Mouse (Mus musculus) lung, postnatal 0 days (tissue): Measurements from ENCODE around the gene Cacna2d1. TPM values are rescaled to one million over a fixed set of nuclear protein-coding genes. Genes with fewer than 3 reads are reported as not detected.

ENCODE experiments used
- ATAC-seq: fragments of 200-750 bp; cut with Nextera tagmentation; 2 replicates; pipeline ENCODE4 v1.8.0; 2017; ENCODE audit warnings: moderate library complexity
- DNase-seq: peaks from one replicate; pipeline ENCODE4 v3.0.0-alpha.2; 2016; ENCODE audit warnings: low spot score
- H3K27ac ChIP-seq: fragments of 300-500 bp; sonication (generic); 2 replicates; pipeline ENCODE4 v1.5.1; 2014; ENCODE audit warnings: antibody characterized with exemption, mild to moderate bottlenecking, low read length, mixed read lengths
- H3K27me3 ChIP-seq: fragments of 300-500 bp; sonication (generic); replicated peaks from 2 replicates; pipeline ENCODE4 v1.6.1; 2014; ENCODE audit warnings: low read length, mixed read lengths; ENCODE audit not compliant: insufficient read depth
- H3K36me3 ChIP-seq: fragments of 300-500 bp; sonication (generic); 2 replicates; pipeline ENCODE4 v1.6.1; 2014; ENCODE audit warnings: low read length, mixed read lengths; ENCODE audit not compliant: insufficient read depth
- H3K4me1 ChIP-seq: fragments of 300-500 bp; sonication (generic); 2 replicates; pipeline ENCODE4 v1.6.1; 2014; ENCODE audit warnings: antibody characterized with exemption, low read depth, low read length, mixed read lengths; ENCODE audit not compliant: insufficient read depth
- H3K4me2 ChIP-seq: fragments of 300-500 bp; sonication (generic); replicated peaks from 2 replicates; pipeline ENCODE4 v1.6.1; 2014; ENCODE audit warnings: low read depth, mild to moderate bottlenecking, low read length, moderate library complexity, mixed read lengths
- H3K4me3 ChIP-seq: fragments of 300-500 bp; sonication (generic); 2 replicates; pipeline ENCODE4 v1.5.1; 2014; ENCODE audit warnings: low read depth, low read length
- H3K9ac ChIP-seq: fragments of 300-500 bp; sonication (generic); replicated peaks from 2 replicates; pipeline ENCODE4 v1.6.1; 2014; ENCODE audit warnings: low read depth, mild to moderate bottlenecking
- H3K9me3 ChIP-seq: fragments of 300-500 bp; sonication (generic); 2 replicates; pipeline ENCODE4 v1.6.1; 2016; ENCODE audit warnings: low read length, mixed read lengths
- CTCF ChIP-seq: IDR thresholded peaks from 2 replicates; pipeline ENCODE4 v1.5.1; 2016; ENCODE audit warnings: antibody characterized with exemption, mild to moderate bottlenecking
- EP300 ChIP-seq: IDR thresholded peaks from 2 replicates; pipeline ENCODE4 v1.6.1; 2016; ENCODE audit warnings: antibody characterized with exemption, mild to moderate bottlenecking, control low read depth
- whole genome bisulfite sequencing: fragments of 180-500 bp; shearing (Covaris S2); extraction: QIAGEN DNeasy Blood & Tissue Kit; methylation state at CpG from one replicate; pipeline ENCODE4 v1.1.7; 2014; 5-methylcytosine and 5-hydroxymethylcytosine counted together
- polyA plus RNA-seq: library from polyadenylated mRNA; unstranded; fragments of >200 nt; fragmentation: Nextera tagmentation; extraction: Ambion mirVana; gene quantifications from 2 replicates; pipeline ENCODE4 v1.2.1, GENCODE M21; 2015

The Cacna2d1 gene
- polyA plus RNA-seq: 8.4 and 9.6 TPM in 2 replicates

DNA sequence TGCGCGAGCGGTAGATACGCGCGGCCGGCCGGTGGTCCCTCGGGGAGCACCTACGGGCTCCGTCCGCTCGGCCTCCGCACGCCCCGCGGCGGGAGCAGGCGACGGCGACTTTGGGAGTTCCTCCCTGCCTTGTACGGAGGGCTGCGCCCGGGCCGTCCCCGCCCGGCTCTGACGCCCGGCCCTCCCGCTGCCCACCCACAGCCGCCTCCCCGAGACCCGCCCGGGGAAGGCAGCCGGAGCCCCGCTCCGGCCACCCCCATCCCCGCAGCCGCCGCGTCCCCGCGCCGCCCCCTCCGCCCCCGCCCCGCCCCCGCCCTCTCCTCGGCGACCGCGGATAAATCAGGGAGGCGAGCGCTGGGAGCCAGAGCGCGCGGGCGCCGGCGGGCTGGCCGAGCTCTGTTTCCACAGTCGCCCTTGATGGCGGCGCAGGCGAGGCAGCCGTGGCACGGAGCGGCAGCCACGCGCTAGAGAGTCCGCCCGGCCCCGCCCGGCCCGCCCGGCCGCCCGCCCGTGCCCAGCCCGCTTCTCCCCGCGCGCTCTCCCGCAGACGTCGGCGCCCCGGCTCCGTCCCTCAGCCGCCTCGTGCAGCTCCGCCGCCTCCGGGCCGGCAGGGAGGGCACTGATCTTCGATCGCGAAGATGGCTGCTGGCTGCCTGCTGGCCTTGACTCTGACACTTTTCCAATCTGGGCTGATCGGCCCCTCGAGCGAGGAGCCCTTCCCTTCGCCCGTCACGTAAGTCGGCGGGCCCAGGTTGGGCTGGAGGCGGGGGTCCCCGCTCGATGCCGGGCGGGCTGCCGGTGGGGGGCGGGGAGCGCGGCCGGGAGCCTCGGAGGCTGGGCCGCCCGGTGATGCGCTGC is at the start of gene Cacna2d1:
Gene Cacna2d1, plus strand, starts transcription at position 316 of the 858 bp plus-strand sequence.
- peak within 1 kb of the TSS; percentile 85 for H3K4me2 ChIP-seq
- H3K27ac ChIP-seq: peak within 1 kb of the TSS; percentile 75
- H3K9ac ChIP-seq: peak within 1 kb of the TSS; percentile 75
- H3K9me3 ChIP-seq: no peaks in the 10 kb centered on the region
- DNase-seq: peak; percentile 75
- ATAC-seq: peak; percentile 92
- H3K36me3 ChIP-seq: no peaks in the 10 kb centered on the region
- 2% methylated on average over 67 of the region's 120 CpGs for WGBS
- H3K27me3 ChIP-seq: peaks cover 12% of the 10 kb centered on the region; the same call in 1 of the 2 replicates
- TF ChIP-seq CTCF (no peak), EP300 (no peak)
- H3K4me1 ChIP-seq: no peaks in the 10 kb centered on the region
- peak within 1 kb of the TSS; percentile 63 for H3K4me3 ChIP-seq

DNA sequence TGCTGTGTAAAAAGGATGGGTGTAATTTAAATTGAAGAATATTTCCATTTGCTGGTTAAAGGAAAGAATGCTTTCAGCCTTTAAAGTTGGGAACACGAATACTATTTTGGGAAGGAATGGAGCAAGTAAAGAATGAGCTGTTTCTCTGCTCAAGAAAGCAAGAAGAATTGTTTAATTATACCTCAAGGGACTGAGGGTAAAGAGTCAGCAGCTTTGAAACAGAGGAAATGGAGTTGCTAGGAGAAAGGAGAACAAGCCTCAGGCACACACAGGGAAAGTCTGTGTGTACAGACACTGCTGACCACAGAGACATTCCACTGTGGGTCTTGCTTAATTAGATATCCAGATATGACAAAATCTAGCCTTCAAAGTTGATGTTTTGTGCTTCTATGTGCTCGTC is 39.4 kb upstream of the Cacna2d1 start:
- DNase-seq: no peak
- H3K4me3 ChIP-seq: no peak overlapping the region
- H3K4me2 ChIP-seq: no peak overlapping the region
- no peaks in the 10 kb centered on the region for H3K36me3 ChIP-seq
- WGBS: 71% methylated on average over 2 of the region's 2 CpGs
- no peak overlapping the region for H3K9ac ChIP-seq
- no peaks in the 10 kb centered on the region for H3K27me3 ChIP-seq
- H3K9me3 ChIP-seq: no peaks in the 10 kb centered on the region
- no peak overlapping the region for H3K27ac ChIP-seq
- ATAC-seq: no peak
- no peak for TF ChIP-seq EP300
- no peak for TF ChIP-seq CTCF
- H3K4me1 ChIP-seq: no peaks in the 10 kb centered on the region

DNA sequence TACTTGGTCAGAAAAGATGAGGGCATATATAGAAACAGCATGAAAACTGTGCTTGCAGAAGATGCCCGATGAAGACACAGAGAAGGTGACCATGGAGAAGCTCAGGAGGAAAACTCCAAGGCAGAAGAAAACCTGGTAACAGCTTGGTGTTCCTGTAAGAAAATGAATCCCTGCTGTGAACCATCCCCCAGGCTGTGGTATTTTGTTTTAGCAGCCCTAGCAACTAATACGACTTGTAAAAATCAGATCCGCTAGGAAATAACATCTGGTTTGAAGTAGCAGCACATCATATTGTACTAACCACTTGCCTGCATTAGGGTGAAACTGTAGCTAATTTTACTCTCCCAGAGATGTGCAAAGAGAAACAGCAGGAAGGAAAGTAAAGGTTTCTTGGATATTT is 37.8 kb upstream of the Cacna2d1 start:
- no peak overlapping the region for H3K9ac ChIP-seq
- TF ChIP-seq CTCF: no peak
- TF ChIP-seq EP300: no peak
- DNase-seq: no peak
- H3K4me3 ChIP-seq: no peak overlapping the region
- no peaks in the 10 kb centered on the region for H3K4me1 ChIP-seq
- H3K27ac ChIP-seq: no peak overlapping the region
- WGBS: 78% methylated on average over 3 of the region's 3 CpGs
- no peaks in the 10 kb centered on the region for H3K9me3 ChIP-seq
- no peaks in the 10 kb centered on the region for H3K27me3 ChIP-seq
- H3K36me3 ChIP-seq: no peaks in the 10 kb centered on the region
- H3K4me2 ChIP-seq: no peak overlapping the region
- no peak for ATAC-seq

DNA sequence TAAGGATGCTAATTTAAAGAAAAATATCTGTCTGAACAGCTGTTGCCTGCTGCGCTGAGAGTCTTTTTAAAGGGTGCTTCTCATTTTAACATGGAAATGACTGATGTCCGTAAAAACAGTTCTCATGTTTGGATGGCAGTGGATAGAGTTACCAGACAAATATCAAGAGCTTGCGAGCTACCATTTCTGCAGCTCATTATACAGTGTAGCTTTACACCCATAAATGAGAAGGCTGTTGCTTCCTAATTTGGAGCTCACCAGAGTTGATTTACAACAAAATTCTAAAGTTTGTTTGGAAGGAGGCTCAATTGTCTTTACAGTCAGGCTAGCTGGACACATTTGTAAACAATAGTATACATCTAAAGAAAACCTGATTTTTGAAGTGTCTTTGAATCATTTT is 28.0 kb upstream of the Cacna2d1 start:
- H3K4me3 ChIP-seq: no peak overlapping the region
- H3K4me2 ChIP-seq: no peak overlapping the region
- TF ChIP-seq CTCF (no peak), EP300 (no peak)
- no peak overlapping the region for H3K27ac ChIP-seq
- no peaks in the 10 kb centered on the region for H3K9me3 ChIP-seq
- no peak for DNase-seq
- H3K36me3 ChIP-seq: no peaks in the 10 kb centered on the region
- H3K27me3 ChIP-seq: no peaks in the 10 kb centered on the region
- H3K9ac ChIP-seq: no peak overlapping the region
- WGBS: 80% methylated on average over 3 of the region's 3 CpGs
- no peak for ATAC-seq
- no peaks in the 10 kb centered on the region for H3K4me1 ChIP-seq

DNA sequence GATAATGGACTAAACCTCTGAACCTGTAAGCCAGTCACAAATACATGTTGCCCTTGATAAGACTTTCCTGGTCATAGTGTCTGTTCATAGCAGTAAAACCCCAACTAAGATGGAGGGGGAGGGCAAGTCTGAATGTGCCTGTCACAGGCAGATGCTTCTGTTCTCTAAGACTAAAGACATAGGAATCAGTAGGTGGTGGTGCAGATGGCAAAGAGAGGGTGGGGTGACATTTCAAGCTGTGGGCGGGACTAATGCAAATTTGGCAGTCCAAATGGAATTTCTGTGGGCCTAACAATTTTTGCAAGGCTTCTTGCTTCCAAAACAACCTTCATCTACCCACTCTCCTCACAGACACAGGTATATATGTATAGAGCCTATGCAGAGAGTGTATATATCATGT is 19.6 kb upstream of the Cacna2d1 start:
- Histone ChIP-seq H3K27me3 (no peaks in the 10 kb centered on the region), H3K9ac (no peak overlapping the region), H3K4me1 (no peaks in the 10 kb centered on the region), H3K9me3 (no peaks in the 10 kb centered on the region), H3K27ac (no peak overlapping the region), H3K4me3 (no peak overlapping the region), H3K4me2 (no peak overlapping the region), H3K36me3 (no peaks in the 10 kb centered on the region)
- TF ChIP-seq EP300: no peak
- no peak for TF ChIP-seq CTCF
- 52% methylated on average over 1 of the region's 1 CpGs for WGBS
- no peak for ATAC-seq
- DNase-seq: no peak

DNA sequence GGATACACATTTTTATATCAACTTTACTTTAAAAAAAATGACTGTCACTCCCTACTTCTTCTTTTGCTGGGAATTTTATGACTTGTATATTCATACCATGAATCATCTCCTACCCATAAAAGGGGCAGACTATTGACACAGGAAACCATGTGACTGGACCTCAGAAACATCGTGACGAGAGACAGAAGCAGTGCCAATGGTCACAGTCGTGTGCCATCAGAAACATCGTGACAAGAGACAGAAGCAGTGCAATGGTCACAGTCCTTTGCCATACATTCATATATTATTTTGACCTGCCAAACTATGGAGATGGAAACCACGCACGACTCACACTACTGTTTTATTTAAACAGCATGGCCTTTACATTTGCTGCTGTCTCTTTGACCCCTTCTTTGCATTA is 6.0 kb upstream of the Cacna2d1 start:
- TF ChIP-seq EP300 (no peak), CTCF (no peak)

More for the DNA sequence above, 6.0 kb upstream of the Cacna2d1 start:
- no peak overlapping the region for H3K4me3 ChIP-seq
- no peak overlapping the region for H3K9ac ChIP-seq
- no peaks in the 10 kb centered on the region for H3K36me3 ChIP-seq
- no peak overlapping the region for H3K4me2 ChIP-seq
- H3K4me1 ChIP-seq: no peaks in the 10 kb centered on the region
- no peaks in the 10 kb centered on the region for H3K9me3 ChIP-seq
- WGBS: 57% methylated on average over 6 of the region's 6 CpGs
- no peak overlapping the region for H3K27ac ChIP-seq
- DNase-seq: no peak
- ATAC-seq: no peak
- peaks cover 2% of the 10 kb centered on the region; the same call in 1 of the 2 replicates for H3K27me3 ChIP-seq
